Mouse (Mus musculus) megakaryocyte-erythroid progenitor cell, adult 5-6 weeks (primary cell): ENCODE results near the gene Rad51b. TPM values are rescaled to one million over a fixed set of nuclear protein-coding genes. Genes with fewer than 3 reads are reported as not detected.

Experiments used
- ATAC-seq: replicated peaks from 2 replicates; pipeline ENCODE4 v1.8.0; 2016; ENCODE audit warnings: mild to moderate bottlenecking, inconsistent platforms; ENCODE audit not compliant: severe bottlenecking, poor library complexity, low FRiP score, low TSS enrichment
- total RNA-seq, 2 experiments: library from RNA; stranded (forward) in 1 of 2; stranded (reverse) in 1 of 2; fragments of 200-1000, 215-1000 nt in 1 of 2; fragments of >200 nt in 1 of 2; fragmentation: Nextera tagmentation in 1 of 2; gene quantifications; 2 replicates each; pipeline ENCODE4 v1.2.3; 2014 to 2017

Gene Rad51b
- total RNA-seq, 2 experiments from 2014 or later = 10.0 to 20.9 TPM

- peak; percentile 97 for ATAC-seq
These were observed 435.5 kb downstream of the Rad51b start for GRCm38 (mm10) chr12:79732355-79733115.

GRCm38 (mm10) chr12:79735341-79735785 lies 438.3 kb downstream of the Rad51b start:
- no peak; the same call in 1 of the 2 replicates for ATAC-seq

- ATAC-seq = no peak
These were observed 438.8 kb downstream of the Rad51b start for GRCm38 (mm10) chr12:79735882-79736281.

GRCm38 (mm10) chr12:79738700-79739099 lies 441.6 kb downstream of the Rad51b start:
- ATAC-seq = no peak

GRCm38 (mm10) chr12:79739918-79740639 lies 443.0 kb downstream of the Rad51b start:
- ATAC-seq = no peak

GRCm38 (mm10) chr12:79742211-79742610 lies 445.1 kb downstream of the Rad51b start:
- no peak for ATAC-seq

- no peak for ATAC-seq
These were observed 447.0 kb downstream of the Rad51b start for GRCm38 (mm10) chr12:79744131-79744530.

GRCm38 (mm10) chr12:79745225-79745624 lies 448.1 kb downstream of the Rad51b start:
- ATAC-seq = no peak

GRCm38 (mm10) chr12:79745845-79746510 lies 448.9 kb downstream of the Rad51b start:
- ATAC-seq = no peak

GRCm38 (mm10) chr12:79747541-79747940 lies 450.5 kb downstream of the Rad51b start:
- ATAC-seq = no peak

GRCm38 (mm10) chr12:79748862-79749261 lies 451.8 kb downstream of the Rad51b start:
- no peak for ATAC-seq

- peak; percentile 53; the same call in 1 of the 2 replicates for ATAC-seq
These were observed 453.4 kb downstream of the Rad51b start for GRCm38 (mm10) chr12:79750253-79751125.

- ATAC-seq = peak; percentile 91
These were observed 454.7 kb downstream of the Rad51b start for GRCm38 (mm10) chr12:79751781-79752180.

GRCm38 (mm10) chr12:79752189-79752588 lies 455.1 kb downstream of the Rad51b start:
- ATAC-seq = no peak

- no peak for ATAC-seq
These were observed 458.5 kb downstream of the Rad51b start for GRCm38 (mm10) chr12:79755617-79756016.

- ATAC-seq = no peak
These were observed 459.3 kb downstream of the Rad51b start for GRCm38 (mm10) chr12:79756352-79756751.

- no peak for ATAC-seq
These were observed 460.7 kb downstream of the Rad51b start for GRCm38 (mm10) chr12:79757775-79758174.

- ATAC-seq = no peak
These were observed 462.3 kb downstream of the Rad51b start for GRCm38 (mm10) chr12:79759180-79759902.

- no peak for ATAC-seq
These were observed 464.1 kb downstream of the Rad51b start for GRCm38 (mm10) chr12:79761217-79761616.
